Mouse (Mus musculus) testis, adult 2 months (tissue): ENCODE data around the gene Prrc2c. TPM values are rescaled to one million over a fixed set of nuclear protein-coding genes. Genes with fewer than 3 reads are reported as not detected.

Experiments used
- H3K27ac ChIP-seq: fragments of 200-500 bp; 2 replicates; pipeline ENCODE4 v1.5.1; 2012; ENCODE audit warnings: low read depth, low read length; ENCODE audit not compliant: control insufficient read depth, insufficient read depth
- H3K27me3 ChIP-seq: fragments of 200-500 bp; 2 replicates; pipeline ENCODE4 v1.6.1; 2012; ENCODE audit warnings: mild to moderate bottlenecking, low read length, moderate library complexity; ENCODE audit not compliant: control insufficient read depth, insufficient read depth
- H3K36me3 ChIP-seq: fragments of 200-500 bp; 2 replicates; pipeline ENCODE4 v1.6.1; 2012; ENCODE audit warnings: mild to moderate bottlenecking, low read length; ENCODE audit not compliant: control insufficient read depth, insufficient read depth
- H3K4me1 ChIP-seq: fragments of 200-500 bp; 2 replicates; pipeline ENCODE4 v1.6.1; 2012; ENCODE audit warnings: low read length; ENCODE audit not compliant: control insufficient read depth, insufficient read depth
- H3K4me3 ChIP-seq: fragments of 200-500 bp; 2 replicates; pipeline ENCODE4 v1.5.1; 2012; ENCODE audit warnings: low read depth, mild to moderate bottlenecking, low read length, moderate library complexity, mixed read lengths; ENCODE audit not compliant: control insufficient read depth
- CTCF ChIP-seq: fragments of 200-500 bp; IDR thresholded peaks from 2 replicates; pipeline ENCODE4 v1.5.1; 2012; ENCODE audit warnings: low read depth, mild to moderate bottlenecking, inconsistent platforms, low read length, moderate library complexity; ENCODE audit not compliant: control insufficient read depth, insufficient read depth, insufficient replicate concordance
- POLR2A ChIP-seq: fragments of 200-500 bp; IDR thresholded peaks from 2 replicates; pipeline ENCODE4 v1.6.1; 2012; ENCODE audit warnings: low read depth, mild to moderate bottlenecking, inconsistent platforms, low read length, moderate library complexity; ENCODE audit not compliant: control insufficient read depth
- polyA plus RNA-seq: library from polyadenylated mRNA; depleted of rRNA; stranded (reverse); fragments of >200 nt; gene quantifications from 2 replicates; pipeline ENCODE4 v1.2.3, GENCODE M21; 2012

The Prrc2c gene
- polyA plus RNA-seq, 1 experiment = 21.8 TPM

DNA sequence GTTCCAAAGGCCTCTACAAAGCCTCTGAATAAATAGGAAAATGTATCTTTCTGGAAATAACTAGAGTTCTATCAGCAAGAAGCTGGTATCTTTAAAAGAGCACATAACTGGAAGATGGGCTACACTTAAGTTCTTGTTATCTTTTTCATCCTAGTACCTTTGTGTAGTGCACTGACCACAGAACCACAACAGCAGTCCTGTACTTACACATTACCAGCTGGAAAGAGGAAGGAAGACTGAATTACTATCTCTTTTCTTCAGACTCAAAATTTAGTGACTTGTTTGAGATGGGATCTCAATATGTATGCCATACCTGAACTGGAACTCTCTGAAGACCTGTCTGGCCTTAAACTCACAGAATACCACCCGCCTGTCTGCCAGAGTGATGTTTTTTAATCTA, 6.1 kb downstream of the Prrc2c start:
- H3K4me1 ChIP-seq = peaks cover 2% of the 10 kb centered on the region; the same call in 1 of the 2 replicates
- TF ChIP-seq POLR2A (no peak), CTCF (no peak)
- no peak overlapping the region for H3K27ac ChIP-seq
- no peak overlapping the region for H3K4me3 ChIP-seq
- no peaks in the 10 kb centered on the region for H3K27me3 ChIP-seq
- H3K36me3 ChIP-seq = no peaks in the 10 kb centered on the region

- H3K36me3 ChIP-seq = no peaks in the 10 kb centered on the region; the same call in 1 of the 2 replicates
- H3K27ac ChIP-seq = no peak overlapping the region
- TF ChIP-seq POLR2A (no peak), CTCF (no peak)
- no peaks in the 10 kb centered on the region for H3K4me1 ChIP-seq
- H3K27me3 ChIP-seq = no peaks in the 10 kb centered on the region
- H3K4me3 ChIP-seq = no peak overlapping the region
Measured at GRCm38 (mm10) chr1:162732041-162732440, 8.3 kb downstream of the Prrc2c start.

- TF ChIP-seq POLR2A (no peak), CTCF (no peak)
- H3K36me3 ChIP-seq = no peaks in the 10 kb centered on the region; the same call in none of the 2 replicates
- no peaks in the 10 kb centered on the region for H3K27me3 ChIP-seq
- H3K4me3 ChIP-seq = no peak overlapping the region
- H3K27ac ChIP-seq = no peak overlapping the region
- no peaks in the 10 kb centered on the region for H3K4me1 ChIP-seq
Measured at GRCm38 (mm10) chr1:162729436-162729835, 10.9 kb downstream of the Prrc2c start.

DNA sequence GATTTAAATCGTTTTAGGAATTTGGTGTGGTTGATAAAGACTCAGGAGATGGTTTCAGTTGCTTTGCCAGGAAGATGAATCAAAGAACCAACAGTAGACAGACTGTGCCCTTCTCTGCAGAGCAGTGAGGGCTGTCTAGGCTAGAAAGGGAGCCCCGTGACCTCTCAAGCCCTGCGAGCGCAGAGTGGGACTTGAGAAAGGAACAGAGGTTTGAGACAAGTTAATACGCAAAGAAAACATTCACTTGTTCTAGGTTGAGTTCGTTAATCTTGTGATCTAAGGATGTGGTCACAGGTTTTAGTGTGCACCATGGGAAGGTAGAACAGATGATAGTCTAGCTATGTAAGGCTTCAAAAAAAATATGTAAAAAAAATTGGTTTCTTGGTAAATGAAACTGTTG, 12.4 kb downstream of the Prrc2c start:
- H3K27me3 ChIP-seq = no peaks in the 10 kb centered on the region
- no peak overlapping the region for H3K4me3 ChIP-seq
- no peak for TF ChIP-seq CTCF
- TF ChIP-seq POLR2A = no peak
- H3K27ac ChIP-seq = no peak overlapping the region
- H3K4me1 ChIP-seq = no peaks in the 10 kb centered on the region
- no peaks in the 10 kb centered on the region; the same call in none of the 2 replicates for H3K36me3 ChIP-seq

DNA sequence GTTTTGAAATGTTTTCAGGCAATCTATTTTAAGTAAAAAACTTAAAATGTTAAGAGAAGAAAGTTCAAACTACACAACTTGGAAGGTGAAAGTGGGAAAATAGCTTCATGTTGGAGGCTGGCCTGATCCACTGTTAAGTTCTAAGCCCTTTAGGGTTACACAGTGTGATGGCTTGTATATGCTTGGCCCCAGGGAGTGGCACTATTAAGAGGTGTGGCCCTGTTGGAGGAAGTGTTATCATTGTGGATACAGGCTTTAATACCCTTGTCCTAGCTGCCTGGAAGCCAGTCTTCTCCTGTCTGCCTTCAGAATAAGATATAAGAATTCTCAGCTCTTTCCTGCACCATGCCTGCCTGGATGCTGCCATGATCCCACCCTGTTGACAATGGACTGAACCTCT, 16.7 kb downstream of the Prrc2c start:
- H3K4me3 ChIP-seq = no peak overlapping the region
- TF ChIP-seq CTCF (no peak), POLR2A (no peak)

GRCm38 (mm10) chr1:162720645-162721044, 19.7 kb downstream of the Prrc2c start:
- Histone ChIP-seq H3K36me3 (no peaks in the 10 kb centered on the region; the same call in none of the 2 replicates), H3K27ac (no peak overlapping the region), H3K27me3 (no peaks in the 10 kb centered on the region), H3K4me1 (no peaks in the 10 kb centered on the region), H3K4me3 (no peak overlapping the region)
- TF ChIP-seq POLR2A (no peak), CTCF (no peak)

More for the DNA sequence above, 16.7 kb downstream of the Prrc2c start:
- H3K27me3 ChIP-seq = no peaks in the 10 kb centered on the region
- no peaks in the 10 kb centered on the region; the same call in none of the 2 replicates for H3K36me3 ChIP-seq
- H3K4me1 ChIP-seq = no peaks in the 10 kb centered on the region
- H3K27ac ChIP-seq = no peak overlapping the region

DNA sequence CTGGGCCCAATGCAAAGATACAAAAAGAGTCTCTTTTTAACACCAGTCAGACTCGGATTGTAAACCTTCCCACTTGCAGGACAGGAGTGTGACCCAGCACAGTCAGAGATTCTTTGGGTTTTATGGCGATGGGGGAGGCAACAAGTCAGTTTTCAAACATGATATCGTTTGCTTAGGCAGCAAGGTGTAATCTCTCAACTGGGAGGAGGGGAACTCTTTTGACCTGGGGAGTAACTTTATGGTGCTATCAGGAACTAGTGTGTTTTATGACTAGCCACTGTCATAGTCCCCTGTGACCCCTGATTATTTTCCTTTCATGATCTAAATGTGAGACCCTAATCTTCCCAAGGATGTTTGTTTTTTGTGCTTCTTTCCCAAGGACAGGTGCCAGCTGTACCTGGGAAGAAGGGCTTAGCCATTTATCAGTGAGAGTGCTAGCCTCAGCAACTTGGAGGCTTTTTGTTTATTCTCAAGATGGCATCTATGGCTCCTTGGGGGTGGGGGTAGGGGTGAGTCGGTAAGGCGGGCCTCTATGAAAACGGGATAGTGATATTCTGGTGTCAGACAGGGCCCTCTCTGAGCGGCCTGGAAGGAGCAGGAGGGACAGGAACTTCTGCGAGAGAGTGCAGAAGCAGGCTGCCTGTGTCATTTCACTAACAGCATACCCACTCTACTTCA, 39.8 kb downstream of the Prrc2c start:
- Histone ChIP-seq H3K27me3 (no peaks in the 10 kb centered on the region), H3K27ac (no peak overlapping the region), H3K4me3 (no peak overlapping the region), H3K36me3 (peaks cover 9% of the 10 kb centered on the region), H3K4me1 (no peaks in the 10 kb centered on the region)
- TF ChIP-seq POLR2A (no peak), CTCF (no peak)
